Mouse (Mus musculus) embryonic fibroblast, embryonic 13.5 days (primary cell): Measurements from ENCODE around the gene Fam84a.

Experiments used
- CTCF ChIP-seq: IDR thresholded peaks from 2 replicates; pipeline ENCODE4 v1.5.1; 2011; ENCODE audit warnings: mild to moderate bottlenecking, control low read depth, low read length, moderate library complexity, borderline replicate concordance; ENCODE audit not compliant: insufficient read depth
- POLR2A ChIP-seq: IDR thresholded peaks from 2 replicates; pipeline ENCODE4 v1.6.1; 2011; ENCODE audit warnings: low read depth, mild to moderate bottlenecking, control low read depth, low read length, moderate library complexity

DNA sequence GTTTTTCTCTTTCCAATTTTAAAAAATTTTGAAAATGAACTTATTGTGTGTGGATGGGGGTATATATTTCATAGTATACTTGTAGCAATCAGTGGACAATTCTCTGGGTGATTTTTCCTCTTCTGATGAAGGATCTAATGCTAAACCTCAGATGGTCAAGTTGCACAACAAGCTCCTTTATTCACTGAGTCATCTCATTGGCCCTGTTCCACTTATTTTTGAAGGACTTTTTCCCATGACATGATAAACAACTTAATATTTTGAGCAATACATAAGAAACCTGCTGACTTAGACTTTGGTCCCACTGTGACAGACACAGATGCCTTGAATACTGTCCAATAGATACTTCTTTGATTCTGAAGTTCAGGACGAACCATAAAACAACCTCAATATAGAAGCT is 14.8 kb downstream of the Fam84a start:
- TF ChIP-seq CTCF: no peak
- no peak for TF ChIP-seq POLR2A
